Mouse (Mus musculus): ENCODE measurements around the gene Tert.

Tert gene

DNA sequence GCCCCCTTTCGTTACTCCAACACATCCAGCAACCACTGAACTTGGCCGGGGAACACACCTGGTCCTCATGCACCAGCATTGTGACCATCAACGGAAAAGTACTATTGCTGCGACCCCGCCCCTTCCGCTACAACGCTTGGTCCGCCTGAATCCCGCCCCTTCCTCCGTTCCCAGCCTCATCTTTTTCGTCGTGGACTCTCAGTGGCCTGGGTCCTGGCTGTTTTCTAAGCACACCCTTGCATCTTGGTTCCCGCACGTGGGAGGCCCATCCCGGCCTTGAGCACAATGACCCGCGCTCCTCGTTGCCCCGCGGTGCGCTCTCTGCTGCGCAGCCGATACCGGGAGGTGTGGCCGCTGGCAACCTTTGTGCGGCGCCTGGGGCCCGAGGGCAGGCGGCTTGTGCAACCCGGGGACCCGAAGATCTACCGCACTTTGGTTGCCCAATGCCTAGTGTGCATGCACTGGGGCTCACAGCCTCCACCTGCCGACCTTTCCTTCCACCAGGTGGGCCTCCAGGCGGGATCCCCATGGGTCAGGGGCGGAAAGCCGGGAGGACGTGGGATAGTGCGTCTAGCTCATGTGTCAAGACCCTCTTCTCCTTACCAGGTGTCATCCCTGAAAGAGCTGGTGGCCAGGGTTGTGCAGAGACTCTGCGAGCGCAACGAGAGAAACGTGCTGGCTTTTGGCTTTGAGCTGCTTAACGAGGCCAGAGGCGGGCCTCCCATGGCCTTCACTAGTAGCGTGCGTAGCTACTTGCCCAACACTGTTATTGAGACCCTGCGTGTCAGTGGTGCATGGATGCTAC, at the start of gene Tert:
TSS of gene Tert (plus strand) at position 167 of the 805 bp plus-strand sequence.
- DNase-seq (ENCODE audit: inconsistent age in 2 of 2, low spot score in 1 of 2): peak; percentile 80 to 90

- no peak for DNase-seq (ENCODE audit: inconsistent age in 2 of 2, low spot score in 1 of 2)
Observed at GRCm38 (mm10) chr13:73577277-73577676, 49.4 kb upstream of the Tert start.

DNA sequence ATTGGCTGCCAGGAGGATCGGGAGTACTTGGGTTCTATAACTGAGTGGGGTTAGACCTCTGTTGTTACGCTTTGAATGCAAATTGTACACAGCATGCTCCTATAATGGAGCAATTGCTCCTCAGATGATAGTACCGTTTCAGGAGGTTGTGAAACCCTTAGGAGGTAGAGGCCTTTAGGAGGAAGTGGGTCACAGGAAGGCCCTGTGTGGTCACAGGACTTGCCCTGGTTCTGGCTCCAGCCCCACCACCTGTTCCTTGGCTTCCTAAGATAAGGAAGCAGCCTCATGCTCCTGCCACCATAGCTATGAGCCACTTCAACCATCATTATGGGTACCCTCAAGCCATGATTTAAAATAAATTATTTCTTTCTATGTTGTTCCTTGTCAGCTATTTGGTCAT, 35.2 kb upstream of the Tert start:
- DNase-seq (ENCODE audit: inconsistent age in 2 of 2, low spot score in 1 of 2): no peak

DNA sequence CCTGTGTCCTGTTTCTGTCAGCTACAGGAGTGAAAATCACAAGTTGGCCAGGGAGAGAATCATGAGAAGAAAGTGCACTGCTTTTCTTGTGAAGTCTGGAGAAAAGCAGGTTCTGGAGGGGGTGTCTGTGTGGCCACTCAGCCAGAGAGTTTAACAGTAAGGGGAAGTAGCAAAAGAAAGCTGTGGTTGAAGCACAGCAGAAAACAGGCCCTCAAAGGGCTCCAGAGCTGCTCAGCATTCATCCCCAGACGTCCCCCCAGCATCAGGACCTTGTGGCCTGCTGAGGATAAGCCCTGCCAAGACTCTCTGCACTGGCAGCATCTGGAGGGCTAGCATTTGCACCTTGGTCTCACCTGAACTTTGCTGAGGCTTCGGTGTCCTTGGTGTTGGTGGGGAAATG, 34.2 kb upstream of the Tert start:
- no peak for DNase-seq (ENCODE audit: inconsistent age in 2 of 2, low spot score in 1 of 2)

DNA sequence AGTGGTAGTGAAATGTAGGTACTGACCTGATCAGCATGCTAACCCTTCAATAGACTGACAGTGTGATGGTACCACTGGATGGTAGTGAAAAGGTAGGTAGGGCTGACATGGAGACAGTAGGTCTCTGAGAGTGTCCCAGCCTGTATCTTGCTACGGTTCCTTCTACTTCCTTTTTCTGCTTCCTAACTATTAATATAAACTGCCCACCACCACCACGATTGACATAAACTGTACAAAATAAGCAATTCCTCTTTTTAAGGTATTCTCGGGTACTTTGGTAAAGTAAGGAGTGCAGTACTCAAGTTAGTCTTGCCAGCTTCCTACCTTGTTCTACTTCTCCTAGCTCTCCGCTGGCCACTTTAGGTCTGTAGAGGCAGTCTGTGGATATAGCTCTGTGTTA, 30.4 kb upstream of the Tert start:
- DNase-seq (ENCODE audit: inconsistent age in 2 of 2, low spot score in 1 of 2): no peak

- DNase-seq (ENCODE audit: inconsistent age in 2 of 2, low spot score in 1 of 2): no peak
Observed at GRCm38 (mm10) chr13:73600217-73600616, 26.5 kb upstream of the Tert start.

DNA sequence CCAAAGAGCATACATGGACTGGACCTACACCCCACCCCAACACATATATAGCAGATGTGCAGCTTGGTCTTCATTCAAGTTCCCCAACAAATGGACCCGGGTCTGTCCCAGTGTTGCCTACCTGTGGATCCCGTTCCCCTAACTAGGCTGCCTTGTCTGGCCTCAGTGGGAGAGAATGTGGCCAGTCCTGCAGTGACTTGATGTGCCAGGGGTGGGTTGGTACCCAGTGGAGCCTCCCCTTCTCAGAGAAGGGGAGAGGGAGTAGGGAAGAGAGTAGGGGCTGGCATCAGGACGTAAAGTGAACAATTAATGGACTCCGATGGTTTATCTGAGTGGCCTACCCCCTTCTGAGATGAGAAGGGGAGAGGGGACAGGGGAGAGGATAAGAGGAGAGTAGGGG, 23.7 kb upstream of the Tert start:
- DNase-seq (ENCODE audit: inconsistent age in 2 of 2, low spot score in 1 of 2): peak; percentile 20 to 40

- DNase-seq (ENCODE audit: inconsistent age in 2 of 2, low spot score in 1 of 2): peak; percentile 98 to 99
Observed at GRCm38 (mm10) chr13:73603522-73604155, 23.1 kb upstream of the Tert start, which contains the start of gene Clptm1l. Gene Clptm1l, plus strand, starts transcription at chr13:73604006.

GRCm38 (mm10) chr13:73604156-73604957, 22.4 kb upstream of the Tert start:
- DNase-seq (ENCODE audit: inconsistent age in 2 of 2, low spot score in 1 of 2): no peak

DNA sequence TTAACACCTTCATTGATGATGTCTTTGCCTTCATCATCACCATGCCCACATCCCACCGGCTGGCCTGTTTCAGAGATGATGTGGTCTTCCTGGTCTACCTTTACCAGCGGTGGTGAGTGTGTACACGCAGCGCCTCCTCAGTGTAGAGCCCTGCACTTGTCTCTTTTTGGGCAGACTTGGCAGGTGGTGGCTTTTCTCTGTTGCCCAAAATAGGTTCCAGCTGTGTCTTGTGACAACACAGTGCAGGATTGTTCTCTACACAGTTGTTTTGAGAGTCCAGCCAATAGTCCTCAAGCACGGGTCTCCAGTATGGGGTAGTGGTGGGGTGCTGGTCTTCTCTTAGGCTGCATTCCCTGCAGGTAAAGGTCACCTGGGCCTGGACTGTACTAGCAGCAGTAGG, 8.3 kb upstream of the Tert start:
- no peak for DNase-seq (ENCODE audit: inconsistent age in 2 of 2, low spot score in 1 of 2)

- no peak for DNase-seq (ENCODE audit: inconsistent age in 2 of 2, low spot score in 1 of 2)
Observed at GRCm38 (mm10) chr13:73620637-73621036, 6.1 kb upstream of the Tert start.

- no peak for DNase-seq (ENCODE audit: inconsistent age in 2 of 2, low spot score in 1 of 2)
Observed at GRCm38 (mm10) chr13:73626410-73626744, 334 bp upstream of the Tert start.

- no peak for DNase-seq (ENCODE audit: inconsistent age in 2 of 2, low spot score in 1 of 2)
Observed at GRCm38 (mm10) chr13:73628586-73629113, 1.9 kb downstream of the Tert start.

- no peak for DNase-seq (ENCODE audit: inconsistent age in 2 of 2, low spot score in 1 of 2)
Observed at GRCm38 (mm10) chr13:73631837-73632236, 5.1 kb downstream of the Tert start.

DNA sequence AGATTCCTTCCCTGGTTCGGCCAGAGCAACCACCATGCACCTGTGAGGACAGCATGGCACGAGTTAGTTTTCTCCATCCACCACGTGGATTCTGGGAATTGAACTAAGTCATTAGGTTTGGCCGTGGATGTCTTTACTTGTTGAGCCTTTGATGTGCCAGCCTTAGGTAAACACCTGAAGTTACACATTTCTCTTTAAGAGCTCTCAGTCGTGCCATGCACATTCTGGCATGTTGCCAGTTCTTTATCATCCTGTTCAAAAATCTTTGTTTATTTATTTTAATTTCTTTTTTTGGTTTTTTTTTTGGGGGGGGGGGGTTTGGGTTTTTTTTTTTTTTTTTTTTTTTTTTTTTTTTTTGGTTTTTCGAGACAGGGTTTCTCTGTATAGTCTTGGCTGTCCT, 11.1 kb downstream of the Tert start:
- DNase-seq (ENCODE audit: inconsistent age in 2 of 2, low spot score in 1 of 2): no peak

DNA sequence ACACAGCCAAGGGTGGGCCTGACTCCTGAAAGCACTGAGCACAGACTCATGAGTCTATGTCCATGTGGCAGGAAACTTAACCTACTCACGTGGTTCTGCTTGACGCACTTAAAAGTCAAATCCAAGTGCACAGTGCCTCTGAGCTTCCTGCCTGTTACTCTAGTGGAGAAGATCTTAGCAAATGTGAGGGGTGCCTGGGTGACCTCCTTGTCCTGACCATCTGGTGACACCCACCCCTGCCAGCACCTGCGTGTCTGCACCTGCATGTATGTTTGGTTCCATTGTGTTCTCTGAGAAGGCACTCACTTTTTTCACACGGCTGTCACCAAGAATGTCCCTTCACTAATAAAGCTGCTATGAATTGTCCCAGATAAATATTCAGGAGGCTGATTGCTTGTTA, 14.6 kb downstream of the Tert start:
- no peak for DNase-seq (ENCODE audit: inconsistent age in 2 of 2, low spot score in 1 of 2)

GRCm38 (mm10) chr13:73646397-73647087, 19.8 kb downstream of the Tert start:
- peak; percentile 57 to 81 for DNase-seq (ENCODE audit: inconsistent age in 2 of 2, low spot score in 1 of 2)

GRCm38 (mm10) chr13:73653266-73653665, 26.6 kb downstream of the Tert start:
- DNase-seq (ENCODE audit: inconsistent age in 2 of 2, low spot score in 1 of 2): no peak

DNA sequence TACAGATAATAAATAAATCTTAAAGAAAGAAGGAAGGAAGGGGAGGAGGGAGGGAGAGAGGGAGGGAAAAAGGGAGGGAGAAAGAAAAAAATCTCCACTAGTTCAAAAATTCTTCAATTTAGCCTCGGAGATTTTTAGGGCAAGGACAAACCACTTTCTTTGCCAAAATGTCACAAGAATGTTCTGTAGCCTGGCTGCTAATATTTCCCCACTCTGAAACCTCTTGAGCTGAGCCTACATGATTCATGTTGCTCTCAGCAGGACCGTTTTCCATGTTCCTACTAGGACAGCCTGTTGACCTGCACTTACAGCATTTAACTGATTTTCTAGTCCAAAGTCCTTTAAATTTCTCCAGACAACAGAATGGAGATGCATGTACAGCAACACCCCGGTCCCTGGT, 28.3 kb downstream of the Tert start:
- DNase-seq (ENCODE audit: inconsistent age in 2 of 2, low spot score in 1 of 2): peak; percentile 44 to 87

GRCm38 (mm10) chr13:73658953-73659352, 32.2 kb downstream of the Tert start:
- no peak for DNase-seq (ENCODE audit: inconsistent age in 2 of 2, low spot score in 1 of 2)

- peak in 1 of 2 experiments; percentile 21 for DNase-seq (ENCODE audit: inconsistent age in 2 of 2, low spot score in 1 of 2)
Observed at GRCm38 (mm10) chr13:73660163-73660695, 33.5 kb downstream of the Tert start.

Data from adrenal gland, adult (tissue).